Mouse (Mus musculus): Measurements from ENCODE around the gene Tdp2.

- TF ChIP-seq CTCF (IDR thresholded peaks at IDR 0.05 in 2 of 3, conservative IDR thresholded peaks at IDR 0.05 in 1 of 3; ENCODE audit: control insufficient read depth in 1 of 3, insufficient read depth in 1 of 3, low read depth in 2 of 3, low read length in 3 of 3, poor library complexity in 1 of 3, severe bottlenecking in 1 of 3) (no peak), POLR2A (IDR thresholded peaks at IDR 0.05; ENCODE audit: control insufficient read depth in 1 of 2, insufficient read depth in 1 of 2, low read depth in 1 of 2, low read length in 2 of 2, poor library complexity in 1 of 2) (no peak), TCF12 (IDR thresholded peaks at IDR 0.05; ENCODE audit: low read depth, low read length) (no peak), CHD2 (IDR thresholded peaks at IDR 0.05; ENCODE audit: low read length) (no peak), ZMIZ1 (IDR thresholded peaks at IDR 0.05; ENCODE audit: low read depth, low read length) (no peak), MAX (IDR thresholded peaks at IDR 0.05; ENCODE audit: low read length) (peak; percentile 80), NELFE (IDR thresholded peaks at IDR 0.05; ENCODE audit: low read depth, low read length) (no peak), BHLHE40 (IDR thresholded peaks at IDR 0.05; ENCODE audit: borderline replicate concordance, low read depth, low read length) (no peak), JUND (IDR thresholded peaks at IDR 0.05; ENCODE audit: low read depth, low read length) (no peak), USF1 (IDR thresholded peaks at IDR 0.05; ENCODE audit: low read depth, low read length) (0 out of 2 replicates have a peak, but pooled peaks have one; percentile 34)
Observed at GRCm38 (mm10) chr13:24786014-24786490, 45.4 kb upstream of the Tdp2 start.
